Mouse (Mus musculus): ENCODE measurements around the gene Dcaf4.

Dcaf4 gene

DNA sequence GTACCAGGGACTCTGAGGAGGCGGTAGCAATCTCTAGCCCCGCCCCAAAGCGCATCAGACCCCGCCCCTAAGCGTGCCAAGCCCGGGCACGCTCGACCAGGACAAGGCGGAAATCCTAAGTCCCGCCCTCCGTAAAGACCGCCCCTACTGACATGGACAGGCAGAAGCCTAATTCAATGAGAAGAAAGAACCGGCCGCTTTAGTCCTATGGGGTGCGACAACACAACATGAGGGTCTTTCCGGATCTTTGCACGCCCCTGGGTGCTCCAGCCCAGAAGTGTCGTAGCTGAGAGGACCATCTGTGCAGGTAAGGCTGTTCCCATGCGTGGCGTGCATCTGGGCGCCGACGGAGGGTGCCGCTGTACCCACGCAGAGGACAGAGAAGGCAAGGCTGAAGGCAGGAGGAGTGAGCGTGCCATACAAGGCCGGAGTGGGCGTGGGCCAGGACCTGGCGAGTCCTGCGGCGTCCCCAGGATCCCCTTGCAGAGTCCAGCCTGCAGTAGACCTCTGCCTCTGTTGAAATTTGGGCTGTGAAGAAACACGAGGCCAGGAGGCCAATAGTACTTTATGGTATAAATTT, at the start of gene Dcaf4:
Gene Dcaf4, plus strand, starts transcription at position 156 of the 580 bp plus-strand sequence.
- DNase-seq: peak; percentile 98 to 99

- DNase-seq: no peak
These were observed 48.5 kb upstream of the Dcaf4 start for GRCm38 (mm10) chr12:83471760-83472159.

GRCm38 (mm10) chr12:83473987-83474600, 46.2 kb upstream of the Dcaf4 start:
- DNase-seq: no peak

DNA sequence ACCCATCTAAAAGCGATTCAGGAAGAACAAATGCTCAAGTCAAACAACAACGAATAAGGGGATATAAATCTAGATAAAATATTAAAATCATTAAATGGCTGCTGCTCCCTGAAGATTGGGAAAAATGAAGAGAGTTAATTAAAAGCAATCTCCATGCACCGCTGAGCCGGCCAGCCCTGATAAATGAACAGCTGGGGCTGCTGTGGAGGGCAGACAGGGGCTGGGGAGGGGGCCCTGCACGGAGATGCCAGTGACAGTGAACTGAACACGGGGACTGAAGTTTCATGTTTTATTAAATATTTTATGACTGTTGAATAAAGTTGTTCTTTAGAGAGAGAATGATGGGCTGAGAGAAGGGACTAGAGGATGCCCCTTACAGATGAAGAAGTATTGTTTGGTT, 44.8 kb upstream of the Dcaf4 start:
- DNase-seq: no peak

GRCm38 (mm10) chr12:83476277-83476676, 44.0 kb upstream of the Dcaf4 start:
- no peak for DNase-seq

- no peak for DNase-seq
These were observed 41.1 kb upstream of the Dcaf4 start for GRCm38 (mm10) chr12:83479140-83479539.

- DNase-seq: no peak
These were observed 40.4 kb upstream of the Dcaf4 start for GRCm38 (mm10) chr12:83479818-83480401.

DNA sequence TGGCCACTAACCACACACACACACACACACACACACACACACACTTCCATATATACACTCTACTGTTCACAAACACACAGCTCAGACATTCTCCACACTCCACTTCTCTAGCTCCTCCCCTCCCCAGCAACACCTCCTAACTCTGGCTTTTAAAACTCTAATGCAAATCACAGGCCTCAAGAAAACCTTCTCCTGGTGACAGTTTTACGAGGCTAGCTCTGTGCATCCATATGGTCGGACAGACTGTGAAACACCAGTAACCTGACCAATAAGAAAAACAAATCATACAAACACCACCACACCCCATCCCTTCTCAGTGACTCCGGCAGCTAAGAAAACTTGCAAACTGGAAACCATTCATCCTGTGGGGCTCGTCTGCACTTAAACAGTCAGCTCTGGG, 38.8 kb upstream of the Dcaf4 start:
- no peak for DNase-seq

- DNase-seq: no peak
These were observed 36.6 kb upstream of the Dcaf4 start for GRCm38 (mm10) chr12:83483653-83484052.

DNA sequence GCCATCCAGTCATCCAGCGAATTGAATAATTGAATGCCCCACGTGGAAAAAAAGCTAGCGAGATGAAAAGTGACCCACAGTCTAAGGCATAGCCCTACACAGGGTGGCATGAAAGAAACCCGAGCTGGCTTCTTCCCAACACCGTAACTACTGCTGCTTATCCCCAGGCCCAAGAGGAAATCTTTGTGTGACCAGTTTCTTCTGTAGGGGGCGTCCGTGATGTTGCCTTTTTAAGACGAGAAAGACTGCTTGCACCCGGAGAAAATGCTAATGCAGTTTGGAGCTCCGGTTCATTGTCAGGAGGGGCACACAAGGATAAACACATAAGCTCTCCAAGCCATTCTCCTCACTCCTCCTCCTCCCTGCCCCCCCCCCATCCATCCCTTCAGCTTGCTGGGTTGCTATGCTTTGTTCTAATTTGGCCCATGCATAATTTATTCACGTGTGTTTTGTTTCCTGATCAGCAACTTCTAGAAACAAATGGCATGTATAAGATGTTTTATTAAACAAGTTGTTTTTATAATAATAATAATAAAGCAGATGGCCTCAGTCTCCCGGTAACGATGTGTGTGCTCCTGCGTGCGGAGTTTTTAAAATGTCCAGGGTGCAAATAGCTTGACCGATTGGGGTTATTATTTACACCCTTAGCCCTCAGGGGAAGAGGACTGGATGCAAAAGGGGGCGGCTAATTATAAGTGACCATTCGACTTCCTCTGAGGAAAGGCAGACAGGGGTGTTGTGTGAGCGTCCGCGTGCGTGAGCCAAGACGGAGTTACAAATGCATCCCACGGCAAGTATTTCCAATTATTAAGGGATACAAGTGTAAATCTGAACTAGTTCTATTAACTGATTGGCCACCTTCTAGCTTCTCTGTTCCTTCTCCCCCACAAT, 35.2 kb upstream of the Dcaf4 start:
- no peak for DNase-seq

GRCm38 (mm10) chr12:83485911-83486670, 34.2 kb upstream of the Dcaf4 start:
- peak in 1 of 2 experiments; percentile 40 for DNase-seq

- peak; percentile 56 to 77 for DNase-seq
These were observed 33.4 kb upstream of the Dcaf4 start for GRCm38 (mm10) chr12:83486671-83487461.

GRCm38 (mm10) chr12:83487476-83487991, 32.7 kb upstream of the Dcaf4 start, which contains the start of gene Dpf3:
Gene Dpf3 (minus strand): TSS chr12:83487716.
- peak; percentile 100 for DNase-seq

DNA sequence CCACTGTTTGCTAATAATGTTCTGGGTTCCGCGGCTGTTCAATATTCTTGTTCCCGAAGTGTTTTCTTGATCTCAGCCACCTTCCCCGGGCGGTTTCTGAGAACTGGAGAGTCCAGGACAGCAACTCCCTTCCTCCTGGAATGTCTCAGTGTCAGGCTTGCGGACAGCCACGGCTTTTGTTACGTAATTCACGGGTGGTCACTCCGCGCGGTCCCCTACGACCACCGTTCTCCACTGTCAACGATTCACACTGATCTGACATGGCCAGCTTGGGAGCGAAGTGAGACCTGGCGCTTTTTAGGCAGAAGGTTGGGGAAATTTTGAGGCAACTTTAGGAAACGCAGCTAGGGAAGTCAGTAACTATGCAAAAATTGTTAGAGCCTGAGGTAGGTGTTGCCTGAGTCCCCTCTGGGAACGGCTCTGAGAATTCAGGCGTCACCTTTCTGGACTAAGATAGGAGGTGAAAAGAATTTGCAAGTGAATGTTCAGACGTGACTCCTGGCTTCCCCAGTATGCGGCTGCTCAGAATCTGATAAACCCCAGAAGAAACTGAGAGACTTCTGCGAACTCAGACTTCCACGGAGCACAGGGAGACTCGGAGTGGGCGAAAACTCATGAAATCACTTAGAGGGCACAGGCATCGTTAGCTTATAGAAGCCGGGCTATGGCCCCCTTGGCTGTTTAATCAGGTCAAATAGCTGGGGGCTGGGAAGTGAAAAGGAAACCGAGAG, 31.9 kb upstream of the Dcaf4 start:
- DNase-seq: peak in 1 of 2 experiments; percentile 54

DNA sequence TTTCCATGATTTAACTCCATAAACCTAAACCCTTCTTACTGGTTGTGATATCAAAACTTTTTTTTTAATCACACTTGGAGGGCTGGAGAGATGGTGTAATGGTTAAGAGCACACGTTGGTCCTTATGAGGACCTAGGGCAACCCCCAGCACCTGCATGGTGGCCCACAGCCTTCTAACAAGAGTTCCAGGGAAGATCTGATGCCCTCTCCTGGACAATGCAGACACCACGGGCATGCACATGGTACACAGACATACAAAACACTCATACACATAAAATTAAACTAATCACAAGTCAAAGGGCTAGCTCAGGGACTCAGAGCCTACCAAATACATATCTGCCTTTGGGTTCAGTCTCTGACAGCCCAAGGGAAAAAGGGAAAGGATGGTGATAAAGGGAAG, 30.5 kb upstream of the Dcaf4 start:
- peak in 1 of 2 experiments; percentile 21 for DNase-seq

DNA sequence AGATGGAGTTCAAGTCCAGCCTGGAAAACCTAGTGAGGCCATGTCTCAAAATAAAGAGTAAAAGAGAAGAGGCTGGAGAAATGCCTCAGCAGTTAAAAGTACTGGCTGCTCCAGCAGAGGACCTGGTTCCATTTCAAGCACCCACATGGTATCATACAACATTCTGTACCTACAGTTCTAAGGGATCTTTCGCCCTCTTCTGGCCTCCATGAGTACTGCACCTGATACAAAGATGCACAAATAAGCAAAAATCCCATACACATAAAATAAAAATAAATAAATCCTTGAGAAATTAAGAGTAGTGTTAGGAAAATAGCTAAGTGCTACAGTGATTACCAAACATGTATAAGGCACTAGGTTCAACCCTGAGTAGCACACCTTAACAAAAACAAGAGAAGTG, 28.7 kb upstream of the Dcaf4 start:
- DNase-seq: peak in 1 of 2 experiments; percentile 48

DNA sequence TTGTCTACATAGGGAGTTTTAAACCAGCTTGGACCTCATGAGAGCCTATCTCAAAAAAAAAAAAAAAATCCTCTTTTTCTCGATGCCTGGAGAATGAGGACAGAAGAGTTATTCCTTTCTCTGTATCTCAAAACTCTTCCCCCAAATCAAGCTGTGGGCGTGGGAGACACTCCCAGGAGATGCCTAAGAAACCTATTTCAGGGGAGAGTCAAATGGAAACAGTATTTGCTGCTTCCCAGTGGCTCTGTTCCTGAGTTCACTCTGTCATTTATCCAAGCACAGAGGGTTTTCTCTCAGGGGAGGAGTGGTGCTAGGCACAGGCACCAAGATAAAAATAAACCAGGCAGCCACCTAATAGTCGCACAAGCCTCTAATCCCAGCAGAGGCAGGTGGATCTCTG, 27.5 kb upstream of the Dcaf4 start:
- DNase-seq: no peak

DNA sequence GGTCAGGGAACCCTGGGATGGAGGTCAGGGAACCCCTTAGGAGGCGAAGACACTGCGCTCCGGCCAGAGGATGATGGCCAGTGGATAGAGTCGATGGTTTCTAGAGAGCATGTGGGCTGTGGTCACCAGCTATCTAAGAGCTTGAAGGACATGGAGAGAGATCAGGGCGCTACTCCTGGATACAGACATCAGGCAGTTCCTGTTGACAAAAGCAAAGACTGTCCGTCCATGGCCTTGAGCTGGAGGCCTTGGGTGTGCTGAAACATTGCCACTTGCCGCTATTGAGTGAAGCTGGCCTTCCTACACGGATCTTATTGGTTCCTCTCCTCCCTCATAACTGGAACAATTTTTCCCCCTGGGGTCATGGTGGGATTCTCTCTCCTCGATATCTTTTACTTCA, 26.1 kb upstream of the Dcaf4 start:
- no peak for DNase-seq

DNA sequence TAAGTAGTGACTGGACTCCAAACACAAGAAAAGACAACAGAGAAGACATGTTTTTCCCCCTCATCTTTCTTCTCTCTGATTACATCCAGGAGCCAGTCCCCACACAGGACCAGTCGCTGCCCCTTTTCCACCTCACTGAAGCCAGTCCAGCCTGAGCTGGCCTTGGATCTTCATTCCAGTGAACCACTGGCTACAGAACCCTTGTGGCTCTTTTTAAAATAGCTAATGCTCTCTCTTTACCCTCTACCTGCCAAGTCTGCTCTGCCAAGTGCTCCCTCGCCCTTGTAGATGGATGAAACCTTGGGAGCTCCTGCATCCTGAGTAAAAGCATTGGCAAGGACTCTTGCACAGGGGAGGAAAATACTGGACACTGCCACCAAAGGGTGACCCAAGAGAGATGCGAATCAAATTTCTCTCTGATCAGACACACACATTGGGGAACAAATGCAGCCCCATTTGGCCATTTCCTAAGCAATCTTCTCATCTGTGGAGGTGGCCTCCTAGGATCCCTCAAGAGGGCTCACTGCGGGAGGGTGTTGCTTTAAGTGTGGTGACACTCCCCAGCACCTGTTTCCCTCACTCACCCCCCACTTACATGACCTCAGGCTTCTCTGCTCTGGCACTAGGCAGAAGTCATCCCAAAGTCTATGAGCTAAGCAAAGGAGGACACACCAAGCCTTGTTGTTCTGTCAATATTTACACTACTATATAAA, 24.9 kb upstream of the Dcaf4 start:
- DNase-seq: no peak

- no peak for DNase-seq
These were observed 24.3 kb upstream of the Dcaf4 start for GRCm38 (mm10) chr12:83495961-83496282.
